ENCODE assay signal across 19 mouse cellular contexts in genomic region chr7:44780101-44780500, GRCm38 (mm10). TPM values are rescaled to one million over a fixed set of nuclear protein-coding genes. Genes with fewer than 3 reads are reported as not detected.
"Had no signal": no experiment of that assay in that cellular context is flagged by ENCODE, and none has a peak within 500 bp of the region (broad histone marks: within the 10 kb centered on the region; RNA-seq: fewer than 3 reads in every experiment).

No protein-coding gene starts in this region.

- H3K27me3 ChIP-seq: heart, embryonic 12.5 days; hindbrain, embryonic 12.5 days; intestine, embryonic 15.5 days; limb, embryonic 12.5 days had no signal

- DNase-seq: gastrocnemius, adult 2 months; gastrocnemius, postnatal 10 days; gastrocnemius, postnatal 25 days; heart, adult 2 months; heart, postnatal 10 days; heart, postnatal 4 days; kidney, adult 18-20 months; kidney, adult 8-10 months; kidney, postnatal 10 days; kidney, postnatal 4 days had no signal

- H3K4me1 ChIP-seq: heart, embryonic 12.5 days; hindbrain, embryonic 10.5 days; hindbrain, embryonic 12.5 days; intestine, embryonic 15.5 days; limb, embryonic 10.5 days; limb, embryonic 12.5 days had no signal

- H3K9me3 ChIP-seq: heart, embryonic 12.5 days; hindbrain, embryonic 10.5 days; hindbrain, embryonic 12.5 days; intestine, embryonic 15.5 days; limb, embryonic 10.5 days; limb, embryonic 12.5 days had no signal

- H3K27ac ChIP-seq: gastrocnemius, adult 2 months; heart, adult 2 months; hindbrain, embryonic 10.5 days; hindbrain, embryonic 12.5 days; hindbrain, embryonic 14.5 days; intestine, embryonic 15.5 days; layer of hippocampus, adult 2 months; left cerebral cortex, adult 2 months; limb, embryonic 10.5 days; limb, embryonic 12.5 days had no signal

- H3K4me3 ChIP-seq: gastrocnemius, adult 2 months; heart, adult 2 months; heart, embryonic 12.5 days; hindbrain, embryonic 10.5 days; hindbrain, embryonic 12.5 days; intestine, embryonic 15.5 days; layer of hippocampus, adult 2 months; left cerebral cortex, adult 2 months; limb, embryonic 10.5 days; limb, embryonic 12.5 days had no signal

RNA-seq across cellular contexts. Expression of gene Zfp473, which starts 29.3 kb away (rescaled TPM):
- total RNA-seq: heart, adult 2 months had no signal
